Mouse (Mus musculus): ENCODE measurements at regions not wholly inside any gene's neighbourhood (a gene's known extent, or its start where the extent isn't known, plus 50 kb on each side); places are given as distances from the start of the nearest gene placed in this dataset.
A peak's percentile ranks its signal among the peaks of the same experiment; 100 is the strongest.

DNA sequence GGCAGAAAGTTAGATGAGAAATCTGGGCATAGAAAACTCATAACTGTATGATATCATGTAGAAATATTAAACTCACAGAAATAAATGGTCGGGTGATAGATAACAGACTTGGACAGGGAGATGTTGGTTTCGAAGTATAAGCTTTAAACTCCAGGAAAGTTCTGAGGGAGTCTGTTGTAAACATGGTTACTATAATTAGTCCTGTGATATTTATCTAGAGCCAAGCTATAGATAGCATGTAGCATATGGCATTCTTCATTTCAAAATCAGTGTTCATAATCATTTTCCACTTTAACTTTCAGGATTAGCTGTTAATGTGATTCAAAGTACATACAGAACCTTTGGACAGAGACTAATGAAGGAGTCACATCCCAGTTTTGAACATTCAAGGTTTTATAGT lies 387.5 kb upstream of the Xrcc4 start:
- no peak for DNase-seq
- Histone ChIP-seq H3K27ac (no peak overlapping the region), H3K4me3 (no peak overlapping the region)
- intact Hi-C loops (cut with DNase I): no loop called here
- no peak for TF ChIP-seq CTCF (IDR thresholded peaks at IDR 0.05)

DNA sequence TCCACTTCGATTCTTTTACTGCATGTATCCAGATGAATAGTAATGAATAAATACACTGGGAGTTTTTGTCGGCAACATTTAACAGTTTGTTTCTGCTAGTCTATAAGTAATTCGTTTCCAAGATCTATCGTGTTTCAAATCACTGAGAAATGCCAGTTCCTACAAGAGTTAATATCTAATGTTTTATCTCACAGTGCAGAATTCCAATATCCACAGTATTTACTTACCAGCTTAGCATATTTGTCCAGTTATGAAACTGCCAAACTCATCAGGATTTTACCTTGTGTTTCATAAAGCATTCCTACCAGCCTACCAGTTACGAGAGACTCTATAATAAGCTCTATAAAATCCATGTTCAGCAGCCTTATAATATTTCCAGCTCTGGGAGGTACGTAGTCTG lies 385.1 kb upstream of the Xrcc4 start:
- DNase-seq: no peak
- H3K4me3 ChIP-seq: no peak overlapping the region
- TF ChIP-seq CTCF (IDR thresholded peaks at IDR 0.05): no peak
- H3K27ac ChIP-seq: no peak overlapping the region
- intact Hi-C loops (cut with DNase I): no loop called here

DNA sequence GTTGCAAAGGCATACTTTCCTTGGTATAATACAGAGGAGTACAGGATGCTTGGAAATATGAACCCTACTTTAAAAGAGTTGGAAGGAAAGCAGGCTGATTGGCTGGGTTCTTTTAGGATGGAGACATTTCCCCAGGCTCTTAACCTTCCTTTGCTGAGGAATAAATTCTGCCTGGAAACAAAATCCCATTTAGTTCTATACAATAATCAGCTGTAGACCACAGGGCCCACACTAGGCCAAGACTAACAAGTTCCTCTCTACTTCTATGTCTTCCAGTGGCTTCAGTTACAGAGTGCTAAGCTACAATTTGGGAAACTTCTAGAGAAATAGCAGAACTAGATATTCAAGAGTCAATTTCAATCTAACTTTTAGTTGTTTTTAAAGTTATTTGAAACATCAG lies 384.6 kb upstream of the Xrcc4 start:
- DNase-seq: no peak
- no peak overlapping the region for H3K27ac ChIP-seq
- H3K4me3 ChIP-seq: no peak overlapping the region
- TF ChIP-seq CTCF (IDR thresholded peaks at IDR 0.05): no peak
- intact Hi-C loops (cut with DNase I): no loop called here

DNA sequence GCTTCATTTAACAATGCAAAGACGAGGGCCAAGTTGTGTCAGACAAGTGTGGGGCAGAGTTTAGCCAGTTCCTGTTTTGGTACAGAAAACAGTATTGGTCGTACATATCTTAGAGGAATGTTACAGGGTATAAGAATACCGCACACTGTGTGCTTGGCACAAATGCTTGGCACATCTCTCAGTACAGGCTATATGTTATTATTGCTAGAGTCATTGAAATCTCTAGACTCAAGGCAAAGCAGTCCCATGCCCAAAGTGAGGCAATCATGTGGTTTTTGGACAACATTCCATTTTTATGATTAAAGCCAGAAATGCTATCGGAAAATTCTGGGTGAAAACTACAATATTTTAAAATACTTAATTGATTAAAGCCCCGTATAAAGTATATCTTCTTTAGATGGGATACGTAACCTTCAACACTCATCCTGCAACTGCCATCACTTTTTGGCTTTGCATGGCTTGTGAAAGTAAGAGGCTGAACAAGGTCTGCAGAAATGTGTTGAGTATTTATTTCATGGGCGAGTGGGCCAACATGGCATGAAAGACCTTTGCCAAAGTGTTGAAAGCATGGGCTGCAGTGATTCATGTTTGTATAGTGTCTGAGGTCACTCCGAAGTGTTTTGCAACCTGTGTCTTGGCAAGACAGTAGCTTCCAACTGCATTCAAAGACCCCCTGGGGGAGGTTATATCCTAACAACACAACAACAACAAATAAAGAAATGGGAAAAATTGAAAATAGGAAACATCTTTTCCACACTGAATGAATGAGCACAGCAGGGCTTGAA lies 383.8 kb upstream of the Xrcc4 start:
- intact Hi-C loops (cut with DNase I): no loop called here
- no peak overlapping the region for H3K27ac ChIP-seq
- no peak overlapping the region for H3K4me3 ChIP-seq
- DNase-seq: peak; percentile 17
- TF ChIP-seq CTCF (IDR thresholded peaks at IDR 0.05): no peak

DNA sequence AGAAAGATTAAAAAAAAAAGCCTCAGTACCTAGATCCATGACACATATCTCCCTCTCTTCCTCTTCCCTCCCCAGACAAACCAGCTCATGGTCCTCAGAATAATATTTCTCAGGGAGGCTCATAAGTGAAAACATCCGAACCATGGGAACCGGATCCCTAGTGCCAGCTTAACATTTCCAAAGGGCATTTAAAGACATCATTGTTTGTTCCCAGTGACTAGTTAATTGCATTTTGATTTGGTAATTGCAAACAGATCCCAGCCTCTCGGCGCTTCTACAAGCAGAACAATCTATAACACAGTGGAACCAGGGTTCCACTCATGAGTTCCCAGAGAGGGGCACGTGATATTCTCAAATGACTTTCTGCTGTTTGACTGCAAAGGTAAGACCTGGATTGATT lies 376.7 kb upstream of the Xrcc4 start:
- Histone ChIP-seq H3K4me3 (no peak overlapping the region), H3K27ac (no peak overlapping the region)
- TF ChIP-seq CTCF (IDR thresholded peaks at IDR 0.05): no peak
- DNase-seq: no peak
- intact Hi-C loops (cut with DNase I): no loop called here

DNA sequence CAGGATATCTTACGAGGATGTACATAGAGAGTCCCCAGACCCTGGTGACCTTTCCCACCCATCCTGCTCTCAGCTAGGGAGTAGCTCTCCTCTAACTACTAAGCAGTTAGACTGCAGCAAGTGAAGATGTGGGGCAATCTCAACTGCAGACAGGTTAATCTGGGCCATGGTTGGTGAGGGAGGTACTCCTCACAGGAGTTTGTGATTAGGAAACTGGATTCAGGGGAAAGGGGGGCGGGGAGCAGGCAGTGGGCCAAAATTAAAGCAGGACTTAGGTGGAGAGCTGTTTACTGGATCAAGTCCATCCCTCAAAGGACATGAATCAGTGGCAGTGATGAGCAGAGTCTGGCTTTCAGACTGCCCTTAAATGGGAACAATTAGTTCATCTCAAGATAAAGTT lies 374.6 kb upstream of the Xrcc4 start:
- DNase-seq: peak; percentile 73
- Histone ChIP-seq H3K27ac (no peak overlapping the region), H3K4me3 (no peak overlapping the region)
- intact Hi-C loops (cut with DNase I): no loop called here
- no peak for TF ChIP-seq CTCF (IDR thresholded peaks at IDR 0.05)

DNA sequence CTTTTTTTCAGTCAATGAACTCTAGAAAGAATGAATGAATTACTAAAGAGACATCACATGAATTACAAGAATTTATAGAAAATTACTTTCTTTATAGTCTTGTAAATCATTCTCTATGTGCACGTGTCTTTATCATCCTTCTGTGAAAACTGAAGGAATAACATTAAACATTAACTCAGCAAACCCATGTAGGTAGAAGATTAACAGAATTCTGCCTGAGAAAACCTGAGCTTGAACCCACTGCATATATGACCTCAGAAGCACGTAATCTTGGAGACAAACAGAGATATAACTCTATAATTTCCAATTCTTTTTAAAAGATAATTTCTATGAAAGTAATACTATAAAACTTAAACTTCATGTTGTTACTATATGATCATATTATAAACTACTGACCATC lies 374.0 kb upstream of the Xrcc4 start:
- H3K4me3 ChIP-seq: no peak overlapping the region
- intact Hi-C loops (cut with DNase I): no loop called here

DNA sequence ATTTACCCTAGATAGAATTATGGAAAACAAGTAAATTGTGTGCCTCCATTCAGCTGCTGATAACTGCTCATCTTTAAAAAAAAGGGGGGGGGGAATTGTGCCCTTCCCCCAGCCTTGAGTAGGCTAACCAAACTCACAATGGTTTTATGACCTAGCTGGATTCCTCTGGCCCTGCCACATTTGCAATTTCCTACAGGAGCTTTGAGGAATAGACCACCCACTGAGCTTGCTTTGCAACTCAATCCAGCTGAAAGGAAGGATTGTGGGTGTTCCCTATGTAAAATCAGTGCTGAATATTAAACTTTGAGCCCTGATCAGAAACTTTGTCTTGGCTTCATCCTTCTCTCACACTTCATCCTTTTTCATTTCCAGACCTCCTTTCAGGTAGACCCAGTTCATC lies 365.2 kb upstream of the Xrcc4 start:
- Histone ChIP-seq H3K27ac (no peak overlapping the region), H3K4me3 (no peak overlapping the region)
- no peak for DNase-seq
- intact Hi-C loops (cut with DNase I): no loop called here
- no peak for TF ChIP-seq CTCF (IDR thresholded peaks at IDR 0.05)

More for the DNA sequence above, 374.0 kb upstream of the Xrcc4 start:
- TF ChIP-seq CTCF (IDR thresholded peaks at IDR 0.05): no peak
- no peak for DNase-seq
- H3K27ac ChIP-seq: no peak overlapping the region

DNA sequence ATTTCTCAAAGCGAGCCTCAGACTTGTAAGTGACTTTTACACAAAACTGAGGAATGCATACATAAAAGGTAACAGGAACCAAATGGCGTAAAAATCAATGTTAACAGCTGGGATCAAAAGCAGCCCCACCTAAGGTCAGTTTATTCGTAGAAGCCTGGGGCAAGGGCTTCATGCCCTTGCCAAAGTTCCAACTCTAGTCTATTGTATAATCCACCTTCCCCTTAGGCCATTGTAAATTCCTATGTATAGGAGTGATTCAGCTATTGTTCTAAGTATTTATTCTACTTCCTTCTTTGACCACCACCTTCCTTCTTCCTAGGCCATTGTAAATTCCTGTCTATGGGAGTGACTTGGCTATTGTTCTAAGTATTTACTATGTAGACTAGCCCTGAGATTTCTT lies 337.5 kb upstream of the Xrcc4 start:
- intact Hi-C loops (cut with DNase I): no loop called here
- no peak for DNase-seq
- no peak for TF ChIP-seq CTCF (IDR thresholded peaks at IDR 0.05)
- Histone ChIP-seq H3K4me3 (no peak overlapping the region), H3K27ac (no peak overlapping the region)

DNA sequence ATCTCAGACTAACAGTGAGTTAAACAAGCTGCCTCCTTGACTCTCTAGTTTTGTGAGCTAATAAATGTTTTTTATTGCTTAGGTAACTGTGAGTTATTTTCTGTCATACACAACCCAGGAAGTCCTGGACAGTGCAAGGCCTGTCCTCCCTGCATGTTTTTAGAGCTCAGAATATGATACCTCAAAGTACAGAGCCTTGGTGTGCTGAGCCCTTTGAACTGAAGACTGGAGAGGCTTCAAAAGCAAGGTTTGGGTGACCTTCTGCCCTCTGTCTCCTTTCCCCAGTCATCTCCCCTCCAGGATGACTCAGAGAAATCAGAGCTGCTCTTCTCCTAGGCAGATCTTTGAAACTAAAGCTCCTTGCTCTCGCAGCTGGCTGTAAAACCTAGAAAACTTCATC lies 336.0 kb upstream of the Xrcc4 start:
- H3K4me3 ChIP-seq: no peak overlapping the region
- intact Hi-C loops (cut with DNase I): no loop called here
- no peak for DNase-seq
- no peak for TF ChIP-seq CTCF (IDR thresholded peaks at IDR 0.05)
- H3K27ac ChIP-seq: no peak overlapping the region

DNA sequence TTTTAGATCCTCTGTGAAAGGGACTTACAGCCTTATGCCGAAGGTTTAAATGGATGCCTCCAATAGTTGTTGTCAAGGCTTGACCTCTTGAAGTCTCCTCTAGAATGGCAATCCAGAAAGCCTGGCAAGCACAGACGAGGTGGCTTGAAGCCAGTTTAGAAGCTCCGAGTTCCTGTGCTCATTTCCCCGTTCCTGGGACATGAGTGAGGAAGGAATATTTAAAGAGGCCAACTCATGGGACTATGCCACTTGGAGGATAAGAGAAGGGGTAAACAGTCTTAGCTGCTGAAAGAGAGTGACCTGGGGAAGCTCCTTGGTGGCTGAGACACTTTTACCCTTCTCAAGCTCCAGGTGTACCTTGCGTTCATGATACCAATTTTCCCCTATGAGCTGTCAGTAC lies 335.1 kb upstream of the Xrcc4 start:
- Histone ChIP-seq H3K27ac (no peak overlapping the region), H3K4me3 (no peak overlapping the region)
- DNase-seq: no peak
- intact Hi-C loops (cut with DNase I): no loop called here
- no peak for TF ChIP-seq CTCF (IDR thresholded peaks at IDR 0.05)

DNA sequence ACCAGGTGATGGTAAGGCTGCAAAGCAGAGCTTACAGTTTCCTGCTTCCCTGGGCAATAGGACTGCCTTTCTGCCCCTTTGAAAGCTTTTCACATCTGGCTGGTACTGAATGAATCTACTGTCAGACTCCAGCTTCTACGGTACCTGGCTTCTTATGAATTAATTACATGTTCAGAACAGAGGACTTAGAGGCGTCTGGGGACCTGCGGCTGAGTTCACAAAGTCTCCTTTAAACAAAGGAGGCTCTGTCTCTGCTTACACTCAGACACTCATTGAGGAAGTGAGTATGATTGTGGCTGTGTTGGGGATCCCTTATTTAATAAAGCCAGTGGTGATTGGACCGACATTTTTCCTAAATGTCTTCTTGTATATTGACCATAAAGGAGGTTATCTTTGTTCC lies 331.6 kb upstream of the Xrcc4 start:
- no peak overlapping the region for H3K4me3 ChIP-seq
- DNase-seq: no peak
- no peak for TF ChIP-seq CTCF (IDR thresholded peaks at IDR 0.05)
- intact Hi-C loops (cut with DNase I): no loop called here
- H3K27ac ChIP-seq: no peak overlapping the region

DNA sequence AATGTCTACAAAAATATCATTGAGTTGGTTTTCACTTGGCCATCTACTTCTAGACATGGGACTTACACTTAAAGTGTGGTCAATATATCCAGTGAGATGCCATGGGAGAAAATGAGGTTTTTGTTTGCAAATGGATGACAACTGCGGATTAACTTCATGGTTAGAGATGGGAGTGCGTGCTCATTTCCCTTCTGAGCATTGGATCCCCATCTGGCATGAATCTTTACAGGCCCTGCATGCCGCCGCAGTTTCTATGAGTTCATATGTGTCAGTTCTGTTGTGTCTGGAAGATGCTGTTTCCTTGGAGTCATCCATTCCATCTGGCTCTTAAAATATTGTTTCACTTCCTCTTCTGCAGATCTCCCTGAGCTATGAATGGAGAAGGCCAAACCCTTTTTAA lies 315.0 kb upstream of the Xrcc4 start:
- no peak overlapping the region for H3K4me3 ChIP-seq
- DNase-seq: no peak
- intact Hi-C loops (cut with DNase I): no loop called here
- H3K27ac ChIP-seq: no peak overlapping the region
- no peak for TF ChIP-seq CTCF (IDR thresholded peaks at IDR 0.05)

DNA sequence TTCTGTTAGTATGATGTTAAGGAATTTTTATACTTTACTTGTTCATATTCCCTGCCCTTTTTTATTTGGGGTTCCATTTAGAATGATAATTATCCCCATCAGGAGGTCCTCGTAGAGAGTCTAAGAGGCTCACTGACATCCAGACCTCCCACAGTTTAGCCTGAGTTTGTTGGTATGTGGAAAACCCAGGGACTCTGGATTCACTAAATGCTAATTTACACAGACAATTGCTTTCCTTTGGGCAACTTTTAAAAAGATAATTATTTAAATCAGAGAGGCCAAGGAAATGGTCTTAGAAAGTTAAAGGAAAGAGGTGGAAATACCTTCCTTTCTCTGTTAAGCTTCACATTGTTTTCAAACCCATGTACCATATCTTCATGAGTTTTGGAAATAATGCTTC lies 312.7 kb upstream of the Xrcc4 start:
- no peak for DNase-seq
- intact Hi-C loops (cut with DNase I): no loop called here
- no peak for TF ChIP-seq CTCF (IDR thresholded peaks at IDR 0.05)
- Histone ChIP-seq H3K4me3 (no peak overlapping the region), H3K27ac (no peak overlapping the region)
